ENCODE assay signal across 18 mouse cellular contexts in the genomic region with DNA sequence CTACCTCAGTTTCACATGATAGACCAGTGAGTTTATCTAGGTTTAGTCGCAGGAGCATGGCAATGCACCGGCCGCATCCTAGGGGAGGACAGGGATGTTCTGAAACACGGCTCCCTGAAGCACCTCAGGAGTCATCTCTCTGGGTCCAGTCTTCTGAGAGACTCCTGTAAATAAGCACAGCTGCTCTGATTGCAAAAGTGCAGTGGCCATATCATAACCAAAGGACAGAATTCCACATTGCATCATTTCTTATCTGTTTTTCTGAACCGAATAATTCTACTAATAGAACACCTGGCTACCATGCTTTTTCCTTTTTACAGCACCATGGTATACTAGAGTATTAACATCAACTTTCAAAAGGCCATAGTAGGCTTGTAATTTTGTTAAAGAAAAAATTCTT. TPM values are rescaled to one million over a fixed set of nuclear protein-coding genes. Genes with fewer than 3 reads are reported as not detected.
A peak's percentile ranks its signal among the peaks of the same experiment; 100 is the strongest.
DNase-seq lines count a peak whose midpoint lies in the region; ATAC-seq and TF ChIP-seq lines count a peak whose summit lies in the region.
"Had no signal": no experiment of that assay in that cellular context is flagged by ENCODE, and none has a peak within 500 bp of the region (broad histone marks: within the 10 kb centered on the region; RNA-seq: fewer than 3 reads in every experiment).

No protein-coding gene starts in this region.

- H3K36me3 ChIP-seq in heart, embryonic 15.5 days, result no peaks in the 10 kb centered on the region
- no peaks in the 10 kb centered on the region for H3K36me3 ChIP-seq in liver, embryonic 15.5 days (replicated peaks)
- H3K36me3 ChIP-seq in liver, embryonic 11.5 days (ENCODE audit: control insufficient read depth, insufficient read depth, low read length), result no peaks in the 10 kb centered on the region
- no peaks in the 10 kb centered on the region for H3K36me3 ChIP-seq in intestine, postnatal 0 days (ENCODE audit: control insufficient read depth, insufficient read depth)
- H3K36me3 ChIP-seq in lung, postnatal 0 days (ENCODE audit: insufficient read depth, low read length), result no peaks in the 10 kb centered on the region
- H3K36me3 ChIP-seq: embryonic facial prominence, embryonic 13.5 days; forebrain, embryonic 12.5 days; hindbrain, embryonic 13.5 days had no signal

- no peak overlapping the region for H3K9ac ChIP-seq in heart, embryonic 15.5 days
- no peak overlapping the region for H3K9ac ChIP-seq in liver, embryonic 15.5 days
- no peak overlapping the region for H3K9ac ChIP-seq in liver, embryonic 11.5 days (ENCODE audit: low read depth, low read length)
- H3K9ac ChIP-seq in intestine, postnatal 0 days (ENCODE audit: low read depth, low read length), result no peak overlapping the region
- no peak overlapping the region for H3K9ac ChIP-seq in lung, postnatal 0 days (replicated peaks; ENCODE audit: low read depth)
- H3K9ac ChIP-seq: embryonic facial prominence, embryonic 13.5 days; forebrain, embryonic 12.5 days; hindbrain, embryonic 13.5 days had no signal

- H3K4me2 ChIP-seq in heart, embryonic 15.5 days, result no peak overlapping the region
- H3K4me2 ChIP-seq in liver, embryonic 15.5 days, result no peak overlapping the region
- H3K4me2 ChIP-seq in liver, embryonic 11.5 days, result no peak overlapping the region
- H3K4me2 ChIP-seq in intestine, postnatal 0 days (replicated peaks; ENCODE audit: low read depth), result no peak overlapping the region
- no peak overlapping the region for H3K4me2 ChIP-seq in lung, postnatal 0 days (replicated peaks; ENCODE audit: low read depth, low read length)
- H3K4me2 ChIP-seq: embryonic facial prominence, embryonic 13.5 days; forebrain, embryonic 12.5 days; hindbrain, embryonic 13.5 days had no signal

- intact Hi-C loops in heart, postnatal 14 days (cut with DNase I), result no loop called here

- no peaks in the 10 kb centered on the region for H3K27me3 ChIP-seq in heart, embryonic 15.5 days
- H3K27me3 ChIP-seq in liver, embryonic 15.5 days, result no peaks in the 10 kb centered on the region
- H3K27me3 ChIP-seq in liver, embryonic 11.5 days (replicated peaks; ENCODE audit: control insufficient read depth, insufficient read depth, low read length), result no peaks in the 10 kb centered on the region
- H3K27me3 ChIP-seq in intestine, postnatal 0 days (replicated peaks; ENCODE audit: control insufficient read depth, insufficient read depth, low read length), result no peaks in the 10 kb centered on the region
- H3K27me3 ChIP-seq in lung, postnatal 0 days (replicated peaks; ENCODE audit: insufficient read depth, low read length), result no peaks in the 10 kb centered on the region
- H3K27me3 ChIP-seq: embryonic facial prominence, embryonic 13.5 days; forebrain, embryonic 12.5 days; hindbrain, embryonic 13.5 days had no signal

- no peak overlapping the region for H3K4me3 ChIP-seq in heart, embryonic 15.5 days
- H3K4me3 ChIP-seq in liver, embryonic 15.5 days (replicated peaks), result no peak overlapping the region
- no peak overlapping the region for H3K4me3 ChIP-seq in liver, embryonic 11.5 days (ENCODE audit: low read depth, low read length)
- no peak overlapping the region for H3K4me3 ChIP-seq in intestine, postnatal 0 days (ENCODE audit: low read depth, low read length)
- H3K4me3 ChIP-seq in lung, postnatal 0 days (ENCODE audit: low read depth, low read length), result no peak overlapping the region
- H3K4me3 ChIP-seq: embryonic facial prominence, embryonic 13.5 days; forebrain, embryonic 12.5 days; hindbrain, embryonic 13.5 days had no signal

- WGBS in heart, embryonic 15.5 days, result 59% methylated on average over 5 of the region's 5 CpGs
- 56% methylated on average over 5 of the region's 5 CpGs for WGBS in liver, embryonic 15.5 days (ENCODE audit: insufficient replicate concordance)
- WGBS in liver, embryonic 11.5 days, result 78% methylated on average over 5 of the region's 5 CpGs
- 52% methylated on average over 5 of the region's 5 CpGs for WGBS in intestine, postnatal 0 days
- 76% methylated on average over 5 of the region's 5 CpGs for WGBS in lung, postnatal 0 days

- H3K4me1 ChIP-seq in heart, embryonic 15.5 days (replicated peaks), result peaks cover 18% of the 10 kb centered on the region
- H3K4me1 ChIP-seq in liver, embryonic 15.5 days (replicated peaks), result 0 out of 2 replicates have a peak, but pooled peaks cover 5% of the 10 kb centered on the region
- H3K4me1 ChIP-seq in liver, embryonic 11.5 days (replicated peaks; ENCODE audit: control insufficient read depth, insufficient read depth, low read length), result no peaks in the 10 kb centered on the region
- H3K4me1 ChIP-seq in intestine, postnatal 0 days (replicated peaks; ENCODE audit: control insufficient read depth, insufficient read depth, low read length), result no peaks in the 10 kb centered on the region
- H3K4me1 ChIP-seq in lung, postnatal 0 days (ENCODE audit: insufficient read depth, low read depth, low read length), result no peaks in the 10 kb centered on the region
- H3K4me1 ChIP-seq: forebrain, embryonic 12.5 days had no signal

- peak overlapping the region; percentile 73 for H3K27ac ChIP-seq in heart, embryonic 15.5 days
- H3K27ac ChIP-seq in liver, embryonic 15.5 days (replicated peaks), result no peak overlapping the region
- no peak overlapping the region for H3K27ac ChIP-seq in liver, embryonic 11.5 days (ENCODE audit: low read depth, low read length)
- no peak overlapping the region; the same call in 1 of the 2 replicates for H3K27ac ChIP-seq in intestine, postnatal 0 days (ENCODE audit: low read depth, low read length)
- no peak overlapping the region for H3K27ac ChIP-seq in lung, postnatal 0 days (ENCODE audit: low read length)
- H3K27ac ChIP-seq: embryonic facial prominence, embryonic 13.5 days; forebrain, embryonic 12.5 days; hindbrain, embryonic 13.5 days; hindbrain, postnatal 0 days had no signal

- ATAC-seq in heart, embryonic 15.5 days (replicated peaks; ENCODE audit: insufficient number of reproducible peaks, insufficient read depth, low FRiP score, low read depth), result no peak
- 0 out of 2 replicates have a peak, but pooled peaks have one; percentile 26 for ATAC-seq in liver, embryonic 15.5 days (ENCODE audit: insufficient read depth)
- ATAC-seq in liver, embryonic 11.5 days (replicated peaks; ENCODE audit: low FRiP score), result no peak
- ATAC-seq in intestine, postnatal 0 days, result peak; percentile 74
- no peak for ATAC-seq in lung, postnatal 0 days
- ATAC-seq: forebrain, embryonic 16.5 days; hindbrain, postnatal 0 days had no signal

- no peaks in the 10 kb centered on the region for H3K9me3 ChIP-seq in heart, embryonic 15.5 days (replicated peaks)
- no peaks in the 10 kb centered on the region for H3K9me3 ChIP-seq in liver, embryonic 15.5 days (replicated peaks)
- H3K9me3 ChIP-seq in liver, embryonic 11.5 days (ENCODE audit: control insufficient read depth, low read length), result no peaks in the 10 kb centered on the region
- H3K9me3 ChIP-seq in intestine, postnatal 0 days (ENCODE audit: control insufficient read depth), result no peaks in the 10 kb centered on the region
- no peaks in the 10 kb centered on the region for H3K9me3 ChIP-seq in lung, postnatal 0 days (ENCODE audit: low read length)
- H3K9me3 ChIP-seq: embryonic facial prominence, embryonic 13.5 days; forebrain, embryonic 12.5 days; hindbrain, embryonic 13.5 days had no signal

- no peak for TF ChIP-seq CTCF in intestine, postnatal 0 days (IDR thresholded peaks at IDR 0.05; ENCODE audit: low read depth)
- TF ChIP-seq CTCF in lung, postnatal 0 days (IDR thresholded peaks at IDR 0.05), result no peak

- no peak for TF ChIP-seq EP300 in lung, postnatal 0 days (IDR thresholded peaks at IDR 0.05)

- no peak for DNase-seq in heart, postnatal 14 days
- DNase-seq in liver, embryonic 11.5 days (ENCODE audit: low spot score), result no peak
- no peak for DNase-seq in lung, postnatal 0 days (ENCODE audit: low spot score)
- DNase-seq: adrenal gland, adult 2 months; adrenal gland, postnatal 25 days; cerebellum, adult 18-20 months; cerebellum, adult 9-11 months; cerebellum, postnatal 36 days; gastrocnemius, postnatal 14 days had no signal

RNA-seq across cellular contexts. Expression of a gene that starts 8.4 kb away (rescaled TPM):
- polyA plus RNA-seq in heart, embryonic 15.5 days (2015; fragmentation: Nextera tagmentation; extraction: Ambion mirVana), result 1.6 and 1.8 TPM in 2 replicates
- 10 to 100 TPM; 17.0 to 21.1 TPM for total RNA-seq in heart, postnatal 14 days (2021)
- polyA plus RNA-seq in liver, embryonic 15.5 days (2015; fragmentation: Nextera tagmentation; extraction: Ambion mirVana), result 38.6 and 58.7 TPM in 2 replicates
- 0.25 and 0.65 TPM in 2 replicates for polyA plus RNA-seq in liver, embryonic 11.5 days (2014; fragmentation: Nextera tagmentation; extraction: Ambion mirVana)
- polyA plus RNA-seq in intestine, postnatal 0 days (2015; fragmentation: Nextera tagmentation; extraction: Ambion mirVana), result 1.2 and 1.8 TPM in 2 replicates
- polyA plus RNA-seq in lung, postnatal 0 days (2015; fragmentation: Nextera tagmentation; extraction: Ambion mirVana), result 76.1 and 76.4 TPM in 2 replicates
- total RNA-seq: hematopoietic stem cell, adult 5-6 weeks had no signal

Comparison
In these comparisons a context has a peak if more than half of its experiments do, and no peak if none do; other contexts are left out.
1. ATAC-seq: peak in liver, embryonic 15.5 days (single experiment) and intestine, postnatal 0 days (single experiment); none in heart, embryonic 15.5 days (single experiment), liver, embryonic 11.5 days (single experiment) and lung, postnatal 0 days (single experiment).
2. RNA of a gene that starts 8.4 kb away (polyA plus RNA-seq): 76.1 to 76.4 TPM in lung, postnatal 0 days and 38.6 to 58.7 TPM in liver, embryonic 15.5 days; 1.6 to 1.8 TPM in heart, embryonic 15.5 days, 1.2 to 1.8 TPM in intestine, postnatal 0 days and 0.25 to 0.65 TPM in liver, embryonic 11.5 days; every median in the first group is over 10 times any median in the second.